Mouse (Mus musculus) erythroblast, adult 5-6 weeks (primary cell): ENCODE results near the gene Sgf29. TPM values are rescaled to one million over a fixed set of nuclear protein-coding genes. Genes with fewer than 3 reads are reported as not detected.
A peak's percentile ranks its signal among the peaks of the same experiment; 100 is the strongest.

Source experiments
- ATAC-seq: replicated peaks from 2 replicates; pipeline ENCODE4 v1.8.0; 2016; ENCODE audit warnings: moderate number of reproducible peaks, mild to moderate bottlenecking, moderate TSS enrichment, inconsistent platforms; ENCODE audit not compliant: poor library complexity, low FRiP score, severe bottlenecking
- total RNA-seq, 2 experiments: library from RNA; stranded (forward) in 1 of 2; stranded (reverse) in 1 of 2; fragments of 150-400 nt in 1 of 2; fragments of 200-764, 138-1000 nt in 1 of 2; gene quantifications; 2 replicates each; pipeline versions ENCODE4 v1.2.3 to v1.2.4; 2015 to 2017; ENCODE audit warnings: low replicate concordance in 2 of 2

The Sgf29 gene
- total RNA-seq, 2 experiments from 2014 or later, result 17.6 to 37.9 TPM

GRCm38 (mm10) chr7:126701559-126702357 lies 52.6 kb downstream of the Sgf29 start:
- peak; percentile 16; the same call in 1 of the 2 replicates for ATAC-seq

- no peak for ATAC-seq
These were observed 53.2 kb downstream of the Sgf29 start for GRCm38 (mm10) chr7:126702358-126702757.

- no peak for ATAC-seq
These were observed 54.0 kb downstream of the Sgf29 start for GRCm38 (mm10) chr7:126702861-126703756.

GRCm38 (mm10) chr7:126703757-126704077 lies 54.6 kb downstream of the Sgf29 start:
- no peak for ATAC-seq

- ATAC-seq, result no peak
These were observed 55.2 kb downstream of the Sgf29 start for GRCm38 (mm10) chr7:126704121-126704980.

- no peak for ATAC-seq
These were observed 58.5 kb downstream of the Sgf29 start, which contains the start of gene Coro1a for GRCm38 (mm10) chr7:126707442-126708174. Gene Coro1a, minus strand, starts transcription at chr7:126707787.

- no peak for ATAC-seq
These were observed 59.3 kb downstream of the Sgf29 start for GRCm38 (mm10) chr7:126708175-126708952.

- ATAC-seq, result no peak
These were observed 61.2 kb downstream of the Sgf29 start for GRCm38 (mm10) chr7:126710266-126710665.

GRCm38 (mm10) chr7:126711910-126712309 lies 62.8 kb downstream of the Sgf29 start:
- no peak for ATAC-seq

GRCm38 (mm10) chr7:126715679-126716078 lies 66.6 kb downstream of the Sgf29 start:
- ATAC-seq, result no peak

- no peak for ATAC-seq
These were observed 68.5 kb downstream of the Sgf29 start for GRCm38 (mm10) chr7:126717566-126717965.

GRCm38 (mm10) chr7:126718787-126719337 lies 69.8 kb downstream of the Sgf29 start:
- peak; percentile 69; the same call in 1 of the 2 replicates for ATAC-seq

- ATAC-seq, result no peak
These were observed 72.5 kb downstream of the Sgf29 start for GRCm38 (mm10) chr7:126721635-126722034.

Other genes starting within 250 kb of the Sgf29 start
- gene Cd19, start 234.4 kb upstream of the Sgf29 start, total RNA-seq (2015; ENCODE audit: low replicate concordance), result not detected in 2 replicates
- gene Cd19, start 234.4 kb upstream of the Sgf29 start, total RNA-seq (2017; ENCODE audit: low replicate concordance), result 0.28 TPM in 1 of 2 replicates, not detected in the other
- gene Rabep2, start 220.6 kb upstream of the Sgf29 start, total RNA-seq (2015; ENCODE audit: low replicate concordance), result 2.3 and 2.9 TPM in 2 replicates
- gene Rabep2, start 220.6 kb upstream of the Sgf29 start, total RNA-seq (2017; ENCODE audit: low replicate concordance), result 2.0 and 4.3 TPM in 2 replicates
- not detected in 2 replicates for gene Atp2a1, start 186.2 kb upstream of the Sgf29 start, total RNA-seq (2015; ENCODE audit: low replicate concordance)
- gene Atp2a1, start 186.2 kb upstream of the Sgf29 start, total RNA-seq (2017; ENCODE audit: low replicate concordance), result not detected in 2 replicates
- 4.0 and 7.7 TPM in 2 replicates for gene Sh2b1, start 173.9 kb upstream of the Sgf29 start, total RNA-seq (2015; ENCODE audit: low replicate concordance)
- 6.6 and 19.6 TPM in 2 replicates for gene Sh2b1, start 173.9 kb upstream of the Sgf29 start, total RNA-seq (2017; ENCODE audit: low replicate concordance)
- 11.3 and 12.5 TPM in 2 replicates for gene Tufm, start 161.9 kb upstream of the Sgf29 start, total RNA-seq (2015; ENCODE audit: low replicate concordance)
- 7.3 and 8.2 TPM in 2 replicates for gene Tufm, start 161.9 kb upstream of the Sgf29 start, total RNA-seq (2017; ENCODE audit: low replicate concordance)
- 35.2 and 47.2 TPM in 2 replicates for gene Atxn2l, start 145.9 kb upstream of the Sgf29 start, total RNA-seq (2015; ENCODE audit: low replicate concordance)
- gene Atxn2l, start 145.9 kb upstream of the Sgf29 start, total RNA-seq (2017; ENCODE audit: low replicate concordance), result 28.8 and 35.0 TPM in 2 replicates
- 44.2 and 57.9 TPM in 2 replicates for gene Eif3c, start 82.9 kb upstream of the Sgf29 start, total RNA-seq (2015; ENCODE audit: low replicate concordance)
- gene Eif3c, start 82.9 kb upstream of the Sgf29 start, total RNA-seq (2017; ENCODE audit: low replicate concordance), result 79.4 and 87.0 TPM in 2 replicates
- 4.8 and 9.8 TPM in 2 replicates for gene Apobr, start 64.4 kb upstream of the Sgf29 start, total RNA-seq (2015; ENCODE audit: low replicate concordance)
- 9.3 and 9.5 TPM in 2 replicates for gene Apobr, start 64.4 kb upstream of the Sgf29 start, total RNA-seq (2017; ENCODE audit: low replicate concordance)
- 4.4 and 30.9 TPM in 2 replicates for gene Cln3, start 63.5 kb upstream of the Sgf29 start, total RNA-seq (2015; ENCODE audit: low replicate concordance)
- 9.1 and 9.9 TPM in 2 replicates for gene Cln3, start 63.5 kb upstream of the Sgf29 start, total RNA-seq (2017; ENCODE audit: low replicate concordance)
- not detected in 2 replicates for gene Il27, start 54.4 kb upstream of the Sgf29 start, total RNA-seq (2015; ENCODE audit: low replicate concordance)
- gene Il27, start 54.4 kb upstream of the Sgf29 start, total RNA-seq (2017; ENCODE audit: low replicate concordance), result not detected in 2 replicates
- 10.4 and 11.9 TPM in 2 replicates for gene Nupr1, start 18.4 kb upstream of the Sgf29 start, total RNA-seq (2015; ENCODE audit: low replicate concordance)
- gene Nupr1, start 18.4 kb upstream of the Sgf29 start, total RNA-seq (2017; ENCODE audit: low replicate concordance), result 5.9 and 9.0 TPM in 2 replicates
- not detected in 2 replicates for gene Sult1a1, start 27.1 kb downstream of the Sgf29 start, total RNA-seq (2015; ENCODE audit: low replicate concordance)
- 3.6 and 6.0 TPM in 2 replicates for gene Sult1a1, start 27.1 kb downstream of the Sgf29 start, total RNA-seq (2017; ENCODE audit: low replicate concordance)
- 4.8 and 13.4 TPM in 2 replicates for gene Bola2, start 46.1 kb downstream of the Sgf29 start, total RNA-seq (2015; ENCODE audit: low replicate concordance)
- 11.6 and 27.2 TPM in 2 replicates for gene Bola2, start 46.1 kb downstream of the Sgf29 start, total RNA-seq (2017; ENCODE audit: low replicate concordance)
- 0.19 and 1.9 TPM in 2 replicates for gene Slx1b, start 46.5 kb downstream of the Sgf29 start, total RNA-seq (2015; ENCODE audit: low replicate concordance)
- 0.42 and 1.4 TPM in 2 replicates for gene Slx1b, start 46.5 kb downstream of the Sgf29 start, total RNA-seq (2017; ENCODE audit: low replicate concordance)
- gene Coro1a, start 58.5 kb downstream of the Sgf29 start, total RNA-seq (2015; ENCODE audit: low replicate concordance), result 127 and 157 TPM in 2 replicates
- 132 and 182 TPM in 2 replicates for gene Coro1a, start 58.5 kb downstream of the Sgf29 start, total RNA-seq (2017; ENCODE audit: low replicate concordance)
- gene Mapk3, start 110.3 kb downstream of the Sgf29 start, total RNA-seq (2015; ENCODE audit: low replicate concordance), result 46.1 and 51.8 TPM in 2 replicates
- 10.9 and 19.4 TPM in 2 replicates for gene Mapk3, start 110.3 kb downstream of the Sgf29 start, total RNA-seq (2017; ENCODE audit: low replicate concordance)
- 5.6 TPM in 1 of 2 replicates, not detected in the other for gene Gdpd3, start 117.0 kb downstream of the Sgf29 start, total RNA-seq (2015; ENCODE audit: low replicate concordance)
- 5.4 and 7.2 TPM in 2 replicates for gene Gdpd3, start 117.0 kb downstream of the Sgf29 start, total RNA-seq (2017; ENCODE audit: low replicate concordance)
- 752 and 763 TPM in 2 replicates for gene Ypel3, start 127.6 kb downstream of the Sgf29 start, total RNA-seq (2015; ENCODE audit: low replicate concordance)
- gene Ypel3, start 127.6 kb downstream of the Sgf29 start, total RNA-seq (2017; ENCODE audit: low replicate concordance), result 364 and 550 TPM in 2 replicates
- gene Tbx6, start 132.2 kb downstream of the Sgf29 start, total RNA-seq (2015; ENCODE audit: low replicate concordance), result 28.8 and 31.9 TPM in 2 replicates
- gene Tbx6, start 132.2 kb downstream of the Sgf29 start, total RNA-seq (2017; ENCODE audit: low replicate concordance), result 12.3 and 23.2 TPM in 2 replicates
- gene Ppp4c, start 143.2 kb downstream of the Sgf29 start, total RNA-seq (2015; ENCODE audit: low replicate concordance), result 46.7 and 84.9 TPM in 2 replicates
- gene Ppp4c, start 143.2 kb downstream of the Sgf29 start, total RNA-seq (2017; ENCODE audit: low replicate concordance), result 43.5 and 62.7 TPM in 2 replicates
- gene Fam57b, start 148.4 kb downstream of the Sgf29 start, total RNA-seq (2015; ENCODE audit: low replicate concordance), result not detected in 2 replicates
- not detected in 2 replicates for gene Fam57b, start 148.4 kb downstream of the Sgf29 start, total RNA-seq (2017; ENCODE audit: low replicate concordance)
- gene 4930451I11Rik, start 182.3 kb downstream of the Sgf29 start, total RNA-seq (2015; ENCODE audit: low replicate concordance), result not detected in 2 replicates
- not detected in 2 replicates for gene 4930451I11Rik, start 182.3 kb downstream of the Sgf29 start, total RNA-seq (2017; ENCODE audit: low replicate concordance)
- gene Doc2a, start 198.1 kb downstream of the Sgf29 start, total RNA-seq (2015; ENCODE audit: low replicate concordance), result not detected in 2 replicates
- not detected in 2 replicates for gene Doc2a, start 198.1 kb downstream of the Sgf29 start, total RNA-seq (2017; ENCODE audit: low replicate concordance)
- gene Hirip3, start 212.7 kb downstream of the Sgf29 start, total RNA-seq (2015; ENCODE audit: low replicate concordance), result 5.2 and 9.2 TPM in 2 replicates
- 38.2 and 40.8 TPM in 2 replicates for gene Hirip3, start 212.7 kb downstream of the Sgf29 start, total RNA-seq (2017; ENCODE audit: low replicate concordance)
- gene Ino80e, start 213.1 kb downstream of the Sgf29 start, total RNA-seq (2015; ENCODE audit: low replicate concordance), result 14.4 and 35.5 TPM in 2 replicates
- 4.9 and 9.9 TPM in 2 replicates for gene Ino80e, start 213.1 kb downstream of the Sgf29 start, total RNA-seq (2017; ENCODE audit: low replicate concordance)
- 6.9 and 9.6 TPM in 2 replicates for gene Taok2, start 235.4 kb downstream of the Sgf29 start, total RNA-seq (2015; ENCODE audit: low replicate concordance)
- gene Taok2, start 235.4 kb downstream of the Sgf29 start, total RNA-seq (2017; ENCODE audit: low replicate concordance), result 17.0 and 31.8 TPM in 2 replicates